Mouse (Mus musculus) left cerebral cortex, postnatal 14 days (tissue): ENCODE results near the gene Gabarap. TPM values are rescaled to one million over a fixed set of nuclear protein-coding genes. Genes with fewer than 3 reads are reported as not detected.
"Not testable (repeated sequence)": the region's sequence is repeated elsewhere in the genome, so short reads cannot be mapped to it uniquely, and the experiment has no call there.

Source experiments
- DNase-seq, 2 experiments: peaks; one replicate each; pipeline ENCODE4 v3.0.0; 2021 to 2022; ENCODE audit warnings: low spot score in 2 of 2, mixed read lengths in 1 of 2
- intact Hi-C: fragments of 180-260 bp; cut with DNase I; formaldehyde crosslinking; loops from one replicate; pipeline ENCODE4 v1.15.1; 2025
- total RNA-seq, 2 experiments: library from RNA; stranded (reverse); gene quantifications; 2 replicates each; pipeline ENCODE4 v1.2.3; 2021

The Gabarap gene
- total RNA-seq, 2 experiments from 2014 or later, result 213 to 217 TPM

DNA sequence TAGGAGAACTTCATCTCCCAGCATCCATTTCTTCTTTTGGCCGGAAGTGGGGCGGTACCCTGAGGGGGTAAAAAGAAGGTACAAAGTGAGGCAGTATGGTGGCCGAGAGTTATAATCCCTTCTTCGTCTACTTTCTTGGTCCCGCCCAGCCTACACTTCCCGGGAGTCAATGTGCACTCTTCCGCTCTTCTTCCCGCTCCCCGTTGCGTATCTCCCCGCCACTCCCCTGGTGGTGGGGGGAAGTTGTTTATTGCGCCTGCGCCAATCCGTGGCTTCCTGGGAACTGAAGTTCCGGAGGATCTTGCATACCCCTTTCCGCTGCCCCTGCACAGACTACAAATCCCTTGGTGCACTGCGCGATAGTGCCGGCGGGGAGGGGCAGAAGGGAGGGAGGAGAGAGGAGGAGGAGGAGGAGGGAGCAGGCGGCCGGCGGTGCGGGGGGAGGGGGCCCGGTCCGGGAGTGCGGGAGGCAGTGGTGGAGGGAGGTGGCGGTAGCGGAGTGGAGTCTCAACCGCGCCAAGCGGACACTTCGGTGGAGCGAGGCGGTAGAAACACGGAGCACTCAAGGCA is 4.5 kb downstream of the Gabarap start, which contains the start of gene Phf23:
TSS of gene Phf23 (plus strand) at position 387 of the 570 bp plus-strand sequence.
- DNase-seq, result peak; percentile 97 to 98
- intact Hi-C loops, result no loop called here

DNA sequence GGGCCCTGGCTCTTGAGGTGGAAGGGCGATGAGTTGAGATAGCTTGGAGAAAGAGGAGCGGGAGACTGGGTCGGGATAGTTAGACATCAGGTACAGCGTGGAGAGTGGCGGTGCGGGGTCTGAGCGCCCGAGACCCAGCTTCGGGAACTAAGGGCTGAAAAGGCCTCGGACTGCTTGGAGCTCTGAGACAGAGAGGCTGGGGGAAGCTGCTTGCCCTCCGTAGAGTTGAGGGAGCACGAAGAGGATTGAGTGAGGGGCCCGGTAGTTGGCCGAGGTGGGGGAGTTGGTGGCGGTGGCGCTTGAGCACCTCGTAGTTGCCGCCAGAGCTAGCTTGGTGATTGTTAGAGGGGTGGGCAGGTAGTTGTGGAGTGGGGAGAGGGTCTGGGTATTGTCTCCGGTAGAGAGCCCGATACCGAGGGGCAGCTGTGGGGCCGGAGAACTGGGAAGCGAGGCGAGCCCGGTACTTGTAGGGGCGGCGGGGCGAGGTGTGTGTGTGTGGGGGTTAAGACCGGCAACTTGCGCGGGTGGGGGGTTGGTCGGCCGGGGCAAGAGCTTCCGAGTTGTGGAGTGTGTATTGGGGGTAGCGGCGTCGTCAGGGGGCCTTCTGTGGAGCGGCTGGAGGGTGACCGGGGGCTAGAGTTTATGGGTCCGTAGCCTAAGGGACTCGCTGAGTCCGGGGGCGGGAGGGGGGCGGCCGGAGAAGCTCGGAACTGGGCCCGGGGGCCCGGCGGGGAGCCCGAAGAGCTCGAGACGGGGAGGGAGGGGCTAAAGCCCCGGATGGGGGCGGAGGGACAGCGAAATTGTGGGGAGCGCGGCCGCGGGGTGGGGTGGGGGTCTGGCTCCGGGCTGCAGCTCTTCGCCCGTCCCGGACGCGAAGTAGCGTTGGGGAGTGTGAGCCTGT is 5.5 kb downstream of the Gabarap start:
- intact Hi-C loops, result no loop called here
- no peak for DNase-seq

DNA sequence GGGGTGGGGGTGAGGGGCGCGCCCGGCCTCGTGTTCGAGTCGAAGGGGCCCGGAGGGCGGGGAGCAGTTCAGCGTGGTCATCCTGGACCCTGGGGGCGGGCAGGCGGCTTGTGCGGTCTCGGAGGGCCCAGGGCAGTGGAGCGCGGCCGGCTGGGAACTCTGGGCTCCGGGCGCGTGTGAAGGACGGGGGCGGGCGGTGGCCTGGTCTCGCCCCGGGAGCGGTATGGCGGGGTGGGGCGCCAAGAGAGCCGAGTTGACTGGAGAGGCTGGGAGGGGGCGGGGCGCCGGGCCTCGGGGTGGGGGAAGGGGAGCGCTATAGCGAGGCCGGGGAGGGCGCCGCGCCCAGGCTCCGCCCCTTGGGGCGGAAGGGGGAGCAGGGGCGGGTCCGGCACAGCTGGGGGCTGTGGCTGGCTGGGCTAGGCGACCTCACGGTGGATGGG is 6.1 kb downstream of the Gabarap start:
- peak in 1 of 2 experiments; percentile 65 for DNase-seq
- intact Hi-C loops, result no loop called here

DNA sequence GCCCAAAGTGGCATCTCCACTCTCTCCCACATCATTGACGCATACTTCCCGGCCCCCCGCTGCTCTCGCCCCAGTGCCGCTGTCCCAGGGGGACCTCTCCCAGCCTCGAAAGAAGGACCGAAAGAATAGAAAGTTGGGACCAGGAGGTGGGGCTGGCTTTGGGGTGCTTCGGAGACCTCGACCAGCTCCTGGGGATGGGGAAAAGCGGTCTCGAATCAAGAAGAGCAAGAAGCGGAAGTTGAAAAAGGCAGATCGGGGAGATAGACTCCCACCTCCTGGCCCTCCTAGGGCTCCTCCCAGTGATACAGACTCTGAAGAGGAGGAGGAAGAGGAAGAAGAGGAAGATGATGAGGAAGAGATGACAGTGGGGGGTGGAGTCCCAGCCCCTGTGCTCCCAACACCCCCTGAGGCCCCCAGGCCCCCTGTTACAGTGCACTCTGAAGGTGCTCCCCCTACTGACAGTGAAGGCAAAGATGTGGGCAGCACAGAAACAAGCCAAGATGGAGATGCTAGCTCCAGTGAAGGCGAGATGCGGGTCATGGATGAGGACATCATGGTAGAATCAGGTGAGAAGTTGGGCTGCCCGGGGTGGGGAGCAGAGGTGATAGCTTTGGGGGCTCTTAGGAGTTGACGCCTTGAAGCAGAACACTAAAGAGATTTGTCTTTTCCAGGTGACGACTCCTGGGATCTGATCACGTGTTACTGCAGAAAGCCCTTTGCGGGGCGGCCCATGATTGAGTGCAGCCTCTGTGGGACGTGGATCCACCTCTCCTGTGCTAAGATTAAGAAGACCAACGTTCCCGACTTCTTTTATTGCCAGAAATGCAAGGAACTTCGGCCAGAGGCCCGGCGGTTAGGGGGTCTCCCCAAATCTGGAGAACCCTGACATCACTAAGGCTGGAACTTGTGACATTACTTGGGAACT is 7.9 kb downstream of the Gabarap start:
- intact Hi-C loops, result no loop called here
- no peak for DNase-seq

DNA sequence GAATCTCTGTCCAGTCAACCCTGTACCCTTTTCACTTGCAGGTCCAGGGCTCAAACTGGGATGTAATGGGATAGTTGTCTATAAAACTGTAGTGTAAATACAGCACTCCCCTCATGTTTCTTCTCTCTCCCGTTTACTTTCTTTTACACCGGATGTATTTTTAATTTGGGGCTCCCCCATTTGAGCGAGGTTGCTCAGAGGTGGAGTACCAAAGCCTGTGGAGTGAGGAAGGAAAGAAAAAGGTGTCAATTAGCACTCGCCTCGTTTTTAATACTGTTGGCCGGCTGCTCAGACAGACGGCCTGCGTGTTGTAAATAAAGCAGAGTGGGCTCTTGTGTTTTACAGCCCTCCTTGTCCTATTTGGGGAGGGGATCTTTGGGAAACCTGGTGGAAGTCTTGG is 8.7 kb downstream of the Gabarap start:
- DNase-seq, result no peak
- intact Hi-C loops, result no loop called here

DNA sequence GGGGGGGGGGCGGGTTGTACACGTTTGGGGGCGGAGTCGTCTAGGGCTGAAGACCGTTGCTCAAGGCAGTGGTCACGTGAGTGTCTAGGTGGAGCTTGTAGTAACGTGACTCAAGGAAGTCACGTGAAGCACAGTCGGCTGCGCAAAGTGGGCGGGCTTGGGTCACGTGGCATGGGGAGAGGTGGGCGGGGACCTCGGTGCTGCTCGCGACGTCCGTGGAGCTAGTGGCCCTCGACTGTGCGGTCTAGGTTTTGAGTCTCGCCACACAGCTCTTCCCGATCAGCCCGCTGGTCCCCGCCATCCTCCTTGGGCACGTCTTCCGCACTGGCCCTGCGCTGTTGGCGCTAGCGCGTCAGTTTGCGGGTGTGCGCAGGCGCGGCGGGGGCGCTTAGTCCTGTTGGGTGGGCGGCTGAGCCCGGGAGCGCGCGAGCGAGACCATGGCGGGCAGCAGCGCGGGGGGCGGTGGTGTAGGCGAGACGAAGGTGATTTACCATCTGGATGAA is 9.5 kb downstream of the Gabarap start, which contains the start of gene Dvl2:
TSS of gene Dvl2 (plus strand) at position 200 of the 503 bp plus-strand sequence.
- DNase-seq, result peak; percentile 92 to 97
- intact Hi-C loops, result no loop called here

DNA sequence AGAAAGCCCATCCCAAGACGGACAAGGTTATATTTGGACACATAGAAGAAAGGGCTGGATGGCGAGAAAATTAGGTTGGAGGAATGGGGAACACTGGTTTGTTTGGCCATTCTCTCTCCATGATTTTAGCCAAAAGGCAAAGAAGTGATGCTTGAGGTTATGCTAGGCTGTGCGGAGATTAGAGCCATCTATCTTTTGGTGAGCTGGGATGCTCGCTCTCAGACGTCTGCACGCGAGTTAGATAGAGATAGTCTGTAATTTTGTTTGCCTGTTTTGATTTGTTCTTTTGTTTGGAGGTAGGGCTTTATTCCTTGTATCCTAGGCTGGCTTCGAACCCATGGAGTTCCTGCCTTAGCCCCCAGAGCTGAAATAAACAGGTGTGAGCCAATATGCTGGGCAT is 10.2 kb downstream of the Gabarap start:
- intact Hi-C loops, result no loop called here
- no peak for DNase-seq

DNA sequence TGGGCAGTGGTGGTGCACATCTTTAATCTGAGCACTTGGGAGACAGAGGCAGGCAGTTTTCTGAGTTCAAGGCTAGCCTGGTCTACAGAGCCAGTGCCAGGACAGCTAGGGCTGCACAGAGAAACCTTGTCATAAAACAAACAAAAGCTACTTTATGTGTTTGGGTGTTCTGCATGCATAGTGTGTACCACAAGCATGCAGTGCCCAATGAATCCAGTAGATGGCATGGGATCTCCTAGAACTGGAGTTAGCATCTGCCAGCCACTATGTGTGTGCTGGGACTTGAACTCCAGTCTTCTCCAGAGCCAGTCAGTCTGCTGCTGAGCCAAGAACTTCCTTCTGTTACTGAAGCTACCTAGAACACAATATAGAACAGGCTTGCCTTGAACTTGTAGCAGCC is 10.9 kb downstream of the Gabarap start:
- intact Hi-C loops, result no loop called here
- DNase-seq, result no peak

DNA sequence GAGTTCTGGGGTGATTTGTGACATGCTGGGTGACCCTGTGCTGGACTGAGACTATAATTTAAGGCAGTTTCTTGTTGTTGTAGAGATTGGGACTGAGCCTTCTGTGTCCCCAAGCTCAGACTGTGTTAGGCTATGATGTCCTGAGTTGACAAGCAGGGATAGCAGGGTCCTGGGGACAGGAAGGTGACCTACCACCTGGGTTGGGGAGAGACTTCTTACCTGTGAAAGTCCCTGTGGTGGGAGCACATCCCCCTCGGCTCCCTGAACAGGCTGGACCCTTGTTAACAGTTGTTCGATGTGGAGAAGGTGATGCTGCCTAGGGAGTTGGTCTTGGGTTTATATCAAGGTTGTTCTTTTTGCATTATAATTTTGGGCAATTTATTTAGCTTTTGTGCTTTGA is 11.5 kb downstream of the Gabarap start:
- DNase-seq, result no peak
- intact Hi-C loops, result no loop called here

DNA sequence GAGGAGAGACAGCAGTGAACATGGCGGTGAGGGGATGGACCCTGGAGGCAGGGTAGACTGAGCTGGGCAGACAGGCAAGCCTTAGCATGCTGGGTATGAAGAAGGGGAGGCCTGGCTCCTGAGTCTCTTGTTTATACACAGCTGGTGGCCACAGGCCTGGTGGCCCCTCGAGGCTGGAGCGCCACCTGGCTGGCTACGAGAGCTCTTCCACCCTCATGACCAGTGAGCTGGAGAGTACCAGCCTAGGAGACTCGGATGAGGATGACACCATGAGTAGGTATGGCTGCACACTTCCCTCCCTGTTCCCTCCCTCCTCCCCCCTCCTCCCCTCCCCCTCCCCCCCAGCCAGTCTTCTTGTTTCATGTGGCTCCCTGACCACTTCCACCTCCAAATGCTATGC is 14.6 kb downstream of the Gabarap start:
- DNase-seq, result no peak
- intact Hi-C loops, result no loop called here

DNA sequence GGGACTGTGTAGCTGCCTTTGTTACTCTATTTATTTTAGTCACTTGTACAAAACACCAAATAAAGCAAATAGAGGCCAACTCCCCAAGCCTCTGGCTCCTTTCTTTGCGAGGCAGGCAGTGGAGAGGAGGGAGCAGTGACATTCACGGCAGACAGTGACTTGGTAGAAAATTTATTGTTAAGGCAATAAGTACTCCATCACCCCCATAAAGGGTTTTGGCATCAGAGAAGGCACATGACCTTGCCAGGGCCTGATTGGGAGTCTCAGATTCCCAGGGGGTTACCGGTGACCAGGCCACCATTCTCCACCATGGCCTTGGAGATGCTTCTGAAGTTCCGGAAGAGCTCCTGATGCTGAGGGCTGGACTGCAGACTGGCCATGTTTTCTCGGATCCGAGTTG is 19.1 kb downstream of the Gabarap start:
- intact Hi-C loops, result no loop called here
- DNase-seq, result no peak

DNA sequence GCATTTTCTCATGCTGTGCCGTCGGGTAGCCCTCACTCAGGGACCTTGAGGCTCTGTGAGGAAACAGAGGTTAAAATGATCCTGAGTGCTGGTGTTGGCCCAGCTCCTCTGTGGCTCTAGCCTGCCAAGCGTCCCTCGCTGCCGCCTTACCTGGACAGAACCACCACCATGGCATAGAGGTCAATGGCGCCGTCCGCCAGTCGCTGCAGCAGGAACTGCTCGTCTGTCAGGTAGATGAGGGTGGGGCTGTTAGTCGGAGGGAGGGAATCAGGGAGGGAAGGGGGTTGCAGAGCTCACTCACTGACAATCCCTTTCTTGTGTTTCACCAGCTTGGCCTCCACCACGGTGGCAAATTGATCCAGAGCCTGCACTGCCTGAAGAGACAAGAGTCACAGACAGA is 19.6 kb downstream of the Gabarap start:
- DNase-seq, result no peak
- intact Hi-C loops, result no loop called here

DNA sequence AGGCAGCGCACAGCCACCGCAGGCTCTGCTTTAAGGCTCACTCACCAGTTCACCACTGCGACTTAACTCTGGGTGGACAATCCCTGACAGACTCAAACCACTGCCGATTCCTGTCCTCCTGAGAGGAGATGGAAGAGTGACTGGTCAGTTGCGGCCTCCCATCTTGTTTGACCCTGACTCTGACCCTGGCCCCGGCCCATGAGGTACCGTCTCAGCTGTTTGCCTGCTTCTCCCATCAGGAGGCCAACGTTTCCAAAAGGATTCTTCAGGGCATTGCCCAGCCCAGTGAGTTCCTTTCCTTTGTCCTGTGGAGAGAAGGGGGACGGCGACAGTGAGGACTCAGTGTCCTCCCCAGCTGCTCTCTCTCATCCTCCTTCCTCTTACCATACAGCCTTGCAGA is 20.0 kb downstream of the Gabarap start:
- DNase-seq, result no peak
- intact Hi-C loops, result no loop called here

DNA sequence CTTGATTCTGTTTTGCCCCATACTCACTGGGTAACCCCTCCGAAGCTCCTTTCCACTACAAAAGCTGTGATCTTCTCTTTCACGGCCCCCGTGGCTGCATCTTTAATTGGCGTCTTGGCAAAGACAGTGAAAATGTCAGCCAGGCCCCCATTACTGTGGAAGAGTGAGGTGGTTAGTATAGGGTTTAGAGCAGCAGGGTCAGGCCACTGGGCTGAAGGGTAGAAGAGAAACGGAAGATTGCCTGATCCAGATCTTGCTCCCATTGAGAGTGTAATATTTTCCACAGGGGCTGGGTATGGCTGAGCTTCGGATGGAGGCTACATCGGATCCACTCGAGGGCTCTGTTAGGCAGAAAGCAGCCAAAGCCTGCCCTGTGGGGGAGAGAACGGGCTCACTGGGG is 22.0 kb downstream of the Gabarap start:
- intact Hi-C loops, result no loop called here

DNA sequence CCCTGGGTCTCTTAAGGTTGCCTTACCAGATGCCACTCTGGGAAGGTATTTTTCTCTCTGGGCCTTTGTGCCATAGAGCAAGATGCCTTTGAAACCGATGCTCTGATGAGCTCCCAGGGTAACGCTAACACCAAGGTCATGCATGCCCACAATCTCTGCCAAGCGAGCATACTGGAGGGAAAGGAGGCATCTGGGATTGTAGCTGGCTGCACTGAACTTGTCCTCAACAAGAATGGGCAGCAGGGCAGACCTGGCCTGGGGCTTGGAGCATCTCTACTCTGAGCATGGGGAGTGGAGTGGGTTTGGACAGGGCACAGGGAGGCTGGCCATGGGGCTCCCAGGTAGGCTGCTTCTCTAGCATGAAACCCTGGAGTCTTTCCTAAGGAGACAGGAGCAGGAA is 22.5 kb downstream of the Gabarap start:
- intact Hi-C loops, result no loop called here
- DNase-seq, result no peak

More for the DNA sequence above, 22.0 kb downstream of the Gabarap start:
- DNase-seq, result no peak

DNA sequence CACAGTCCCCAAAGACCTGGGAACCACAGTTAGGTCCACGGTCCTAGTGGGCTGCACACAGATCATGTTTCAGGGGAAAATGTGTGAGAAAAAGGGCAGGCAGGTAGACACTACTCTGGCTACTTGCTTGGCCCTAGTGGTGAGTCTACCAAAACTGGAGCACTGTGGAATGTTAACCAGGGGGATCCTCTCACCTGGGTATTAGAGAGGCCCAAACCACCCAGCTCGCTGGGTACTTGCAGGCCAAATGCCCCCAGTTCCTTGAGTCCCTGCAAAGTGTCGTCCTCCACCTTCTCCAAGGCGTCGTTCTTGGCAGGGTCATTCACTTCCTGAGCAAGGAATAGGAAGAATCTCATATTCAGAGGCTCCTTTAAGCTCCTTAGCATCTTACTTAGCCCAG is 23.1 kb downstream of the Gabarap start:
- no peak for DNase-seq
- intact Hi-C loops, result no loop called here

DNA sequence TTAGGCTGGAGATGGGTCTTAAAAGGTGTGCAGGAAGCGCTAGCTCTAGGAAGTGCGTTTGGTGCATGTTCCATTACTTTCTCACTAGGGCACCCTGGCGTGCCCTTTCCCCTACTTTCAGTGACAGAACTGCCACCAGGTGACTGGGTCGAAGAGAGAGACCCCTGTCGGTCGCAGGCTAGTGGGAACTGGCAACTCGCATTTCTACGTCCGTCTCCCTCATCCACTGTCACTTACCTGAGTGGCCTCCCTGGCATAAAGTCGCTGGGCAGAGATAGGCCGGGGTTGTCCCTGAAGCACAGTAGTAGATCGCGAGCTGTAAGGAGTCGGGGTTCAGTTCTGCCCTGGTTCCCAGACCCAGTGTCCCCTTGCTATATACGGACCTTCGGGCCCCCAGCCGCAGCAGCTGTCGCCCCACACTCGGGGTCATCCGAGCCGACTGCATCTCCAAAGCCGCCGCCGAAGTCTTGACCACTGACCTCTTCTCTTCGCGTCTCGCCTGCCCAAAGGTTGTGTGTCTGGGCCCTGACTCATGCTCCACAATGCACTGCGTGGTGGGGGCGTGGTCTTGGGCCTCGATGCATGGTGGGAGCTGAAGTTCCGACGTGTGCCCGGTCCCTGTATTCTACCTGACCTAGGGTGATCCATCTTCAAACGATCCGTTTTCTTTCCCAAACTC is 24.1 kb downstream of the Gabarap start, which contains the start of gene Acadvl:
TSS of gene Acadvl (minus strand) at position 532 of the 679 bp plus-strand sequence.
- intact Hi-C loops, result no loop called here

DNA sequence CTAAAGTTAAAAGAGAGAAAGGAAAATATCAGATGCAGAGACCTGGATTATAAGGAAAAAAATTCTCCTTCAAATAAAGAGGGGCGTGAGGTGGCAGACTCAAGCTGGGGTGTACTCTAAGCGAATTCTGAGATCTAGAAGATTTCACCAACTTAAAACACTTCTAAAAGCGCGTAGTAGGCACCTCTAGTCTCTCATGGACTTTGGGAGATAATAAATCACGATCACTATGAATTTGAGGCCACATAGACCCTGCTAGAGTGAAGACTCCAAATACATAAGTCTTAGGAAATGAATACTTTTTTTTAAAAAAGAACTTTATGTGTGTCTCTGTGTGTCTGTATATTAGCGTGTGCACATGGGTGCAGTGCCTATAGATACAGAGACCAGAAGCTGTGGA is 24.7 kb downstream of the Gabarap start:
- DNase-seq, result no peak
- intact Hi-C loops, result no loop called here

More for the DNA sequence above, 24.1 kb downstream of the Gabarap start, which contains the start of gene Acadvl:
- peak; percentile 74 to 86 for DNase-seq

DNA sequence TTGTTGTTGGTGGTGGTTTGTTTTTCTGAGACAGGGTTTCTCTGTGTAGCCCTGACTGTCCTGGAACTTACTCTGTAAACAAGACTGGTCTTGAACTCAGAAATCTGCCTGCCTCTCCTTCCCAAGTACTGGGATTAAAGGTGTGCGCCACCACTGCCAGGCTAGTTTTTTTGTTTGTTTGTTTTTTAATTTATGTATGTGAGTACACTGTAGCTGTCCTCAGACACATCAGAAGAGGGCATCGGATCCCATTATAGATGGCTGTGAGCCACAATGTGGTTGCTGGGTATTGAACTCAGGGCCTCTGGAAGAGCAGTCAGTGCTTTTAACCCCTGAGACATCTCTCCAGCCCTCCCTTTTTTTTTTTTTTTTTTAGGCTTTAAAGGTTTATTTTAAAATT is 25.2 kb downstream of the Gabarap start:
- DNase-seq, intact Hi-C loops: not testable (repeated sequence)
